Mouse (Mus musculus): ENCODE data around the gene Efcab10. TPM values are rescaled to one million over a fixed set of nuclear protein-coding genes. Genes with fewer than 3 reads are reported as not detected.

Efcab10 gene
- total and polyA plus RNA-seq, 2 experiments = not detected

- peak within 1 kb of the TSS; percentile 65 for H3K27ac ChIP-seq (replicated peaks; ENCODE audit: insufficient read depth, low read depth, low read length)
- peak; percentile 52 for TF ChIP-seq CTCF (IDR thresholded peaks at IDR 0.05; ENCODE audit: low read depth, low read length)
- peak; percentile 56; the same call in 1 of the 2 replicates for TF ChIP-seq POLR2A (IDR thresholded peaks at IDR 0.05; ENCODE audit: extremely low read depth, insufficient read depth, low read length)
- WGBS = under 1% methylated on average over 66 of the region's 66 CpGs
- DNase-seq (ENCODE audit: extremely low read depth, low read depth, low spot score) = peak; percentile 83
- peaks cover 8% of the 10 kb centered on the region; the same call in 1 of the 2 replicates for H3K79me2 ChIP-seq (ENCODE audit: control insufficient read depth, insufficient read depth, low read length)
- H3K4me3 ChIP-seq (ENCODE audit: insufficient read depth, low read depth, low read length) = peak within 1 kb of the TSS; percentile 69
- H3K36me3 ChIP-seq (ENCODE audit: control insufficient read depth, insufficient read depth, low read length) = peaks cover 7% of the 10 kb centered on the region; the same call in 1 of the 2 replicates
- H3K27me3 ChIP-seq (ENCODE audit: control insufficient read depth, insufficient read depth, low read length) = no peaks in the 10 kb centered on the region
- peaks cover 13% of the 10 kb centered on the region for H3K4me1 ChIP-seq (ENCODE audit: control insufficient read depth, insufficient read depth, low read length)
- H3K9ac ChIP-seq (ENCODE audit: low read depth, low read length) = peak within 1 kb of the TSS; percentile 80
Measured at GRCm38 (mm10) chr12:33429387-33430160, 34.9 kb downstream of the Efcab10 start, which contains the start of gene Twistnb. Gene Twistnb, plus strand, starts transcription at chr12:33429635.

GRCm38 (mm10) chr12:33433812-33434211, 39.2 kb downstream of the Efcab10 start:
- peaks cover 10% of the 10 kb centered on the region; the same call in 1 of the 2 replicates for H3K79me2 ChIP-seq (ENCODE audit: control insufficient read depth, insufficient read depth, low read length)
- TF ChIP-seq POLR2A (IDR thresholded peaks at IDR 0.05; ENCODE audit: extremely low read depth, insufficient read depth, low read length) = no peak
- TF ChIP-seq CTCF (IDR thresholded peaks at IDR 0.05; ENCODE audit: low read depth, low read length) = no peak
- peak; percentile 27 for DNase-seq (ENCODE audit: extremely low read depth, low read depth, low spot score)
- H3K27ac ChIP-seq (replicated peaks; ENCODE audit: insufficient read depth, low read depth, low read length) = 0 out of 2 replicates have a peak overlapping the region, but pooled peaks have one; percentile 17
- H3K36me3 ChIP-seq (ENCODE audit: control insufficient read depth, insufficient read depth, low read length) = peaks cover 19% of the 10 kb centered on the region
- no peaks in the 10 kb centered on the region for H3K27me3 ChIP-seq (ENCODE audit: control insufficient read depth, insufficient read depth, low read length)
- WGBS = 75% methylated on average over 9 of the region's 9 CpGs
- H3K9ac ChIP-seq (ENCODE audit: low read depth, low read length) = no peak overlapping the region
- peaks cover 2% of the 10 kb centered on the region; the same call in 1 of the 2 replicates for H3K4me1 ChIP-seq (ENCODE audit: control insufficient read depth, insufficient read depth, low read length)
- H3K4me3 ChIP-seq (ENCODE audit: insufficient read depth, low read depth, low read length) = peak overlapping the region; percentile 33; the same call in 1 of the 2 replicates

- peaks cover 2% of the 10 kb centered on the region; the same call in 1 of the 2 replicates for H3K4me1 ChIP-seq (ENCODE audit: control insufficient read depth, insufficient read depth, low read length)
- H3K4me3 ChIP-seq (ENCODE audit: insufficient read depth, low read depth, low read length) = no peak overlapping the region
- H3K27me3 ChIP-seq (ENCODE audit: control insufficient read depth, insufficient read depth, low read length) = no peaks in the 10 kb centered on the region
- H3K27ac ChIP-seq (replicated peaks; ENCODE audit: insufficient read depth, low read depth, low read length) = no peak overlapping the region
- WGBS = 97% methylated on average over 4 of the region's 4 CpGs
- no peak overlapping the region for H3K9ac ChIP-seq (ENCODE audit: low read depth, low read length)
- H3K36me3 ChIP-seq (ENCODE audit: control insufficient read depth, insufficient read depth, low read length) = peaks cover 23% of the 10 kb centered on the region
- no peak for DNase-seq (ENCODE audit: extremely low read depth, low read depth, low spot score)
- H3K79me2 ChIP-seq (ENCODE audit: control insufficient read depth, insufficient read depth, low read length) = peaks cover 8% of the 10 kb centered on the region; the same call in 1 of the 2 replicates
- TF ChIP-seq CTCF (IDR thresholded peaks at IDR 0.05; ENCODE audit: low read depth, low read length) (peak; percentile 23; the same call in 1 of the 2 replicates), POLR2A (IDR thresholded peaks at IDR 0.05; ENCODE audit: extremely low read depth, insufficient read depth, low read length) (no peak)
Measured at GRCm38 (mm10) chr12:33434758-33435157, 40.1 kb downstream of the Efcab10 start.

Other genes starting within 250 kb of the Efcab10 start
- 6.1 and 7.9 TPM in 2 replicates for gene Atxn7l1, start 247.2 kb upstream of the Efcab10 start, total RNA-seq (2014; rRNA removed)
- 10.1 and 16.2 TPM in 2 replicates for gene Atxn7l1, start 247.2 kb upstream of the Efcab10 start, polyA plus RNA-seq (2012; rRNA removed)
- gene Twistnb, start 34.8 kb downstream of the Efcab10 start, total RNA-seq (2014; rRNA removed) = 8.3 and 11.7 TPM in 2 replicates
- gene Twistnb, start 34.8 kb downstream of the Efcab10 start, polyA plus RNA-seq (2012; rRNA removed) = 23.8 and 25.9 TPM in 2 replicates